Mouse (Mus musculus) Patski (cell line): ENCODE data around the gene Defb43. TPM values are rescaled to one million over a fixed set of nuclear protein-coding genes. Genes with fewer than 3 reads are reported as not detected.

Experiments
- ATAC-seq: fragments of 100-300 bp; one replicate; pipeline ENCODE4 v1.8.0; 2021
- CTCF ChIA-PET: fragments of 350-600 bp; sonication (Branson Sonifier 250); formaldehyde crosslinking; loops from one replicate; lab custom pipeline; 2022; ENCODE audit warnings: inconsistent platforms; lab: Charles Lee
- POLR2A ChIA-PET: fragments of 350-600 bp; sonication (Branson Sonifier 250); formaldehyde crosslinking; loops from one replicate; lab custom pipeline; 2022; ENCODE audit warnings: antibody characterized with exemption, inconsistent platforms; lab: Charles Lee
- DNase-seq: peaks from one replicate; pipeline ENCODE4 v3.0.0-alpha.2; 2011; ENCODE audit warnings: low read depth, low spot score
- H3K27me3 ChIP-seq: fragments of 371-371 bp; one replicate; pipeline ENCODE4 v1.5.1; 2021
- CTCF ChIP-seq: fragments of 100-300 bp; IDR thresholded peaks from one replicate; pipeline ENCODE4 v1.5.1; 2021
- in situ Hi-C: fragments of 300-500 bp; cut with MboI; formaldehyde crosslinking; loops from 3 replicates; pipeline ENCODE4 v1.11.1; 2018; ENCODE audit warnings: low pct_unique_long_range_greater_than_20kb, mixed read lengths
- polyA plus RNA-seq: library from polyadenylated mRNA; unstranded; gene quantifications from one replicate; pipeline ENCODE4 v1.2.3, GENCODE M21; 2021

The Defb43 gene
- not detected for polyA plus RNA-seq

- in situ Hi-C loops, result no loop called here
- DNase-seq, result no peak
- CTCF ChIA-PET, result interaction anchor here (0.9 to 1.3 kb wide), 2 partner anchors 9 to 858 kb away, joined by 3 to 4 read pairs; no protein-coding TSS in a partner anchor
- H3K27me3 ChIP-seq, result no peaks in the 10 kb centered on the region
- no peak for ATAC-seq
- no peak for TF ChIP-seq CTCF
- POLR2A ChIA-PET, result no interaction called here
Observed at GRCm38 (mm10) chr14:63011471-63011870, at the start of gene Defb43. Gene Defb43, plus strand, starts transcription at chr14:63011771.

GRCm38 (mm10) chr14:62963632-62964031 is 47.9 kb upstream of the Defb43 start:
- in situ Hi-C loops, result no loop called here
- DNase-seq (no peak), ATAC-seq (no peak)
- TF ChIP-seq CTCF, result no peak
- CTCF ChIA-PET, result no interaction called here
- POLR2A ChIA-PET, result no interaction called here
- H3K27me3 ChIP-seq, result no peaks in the 10 kb centered on the region

DNA sequence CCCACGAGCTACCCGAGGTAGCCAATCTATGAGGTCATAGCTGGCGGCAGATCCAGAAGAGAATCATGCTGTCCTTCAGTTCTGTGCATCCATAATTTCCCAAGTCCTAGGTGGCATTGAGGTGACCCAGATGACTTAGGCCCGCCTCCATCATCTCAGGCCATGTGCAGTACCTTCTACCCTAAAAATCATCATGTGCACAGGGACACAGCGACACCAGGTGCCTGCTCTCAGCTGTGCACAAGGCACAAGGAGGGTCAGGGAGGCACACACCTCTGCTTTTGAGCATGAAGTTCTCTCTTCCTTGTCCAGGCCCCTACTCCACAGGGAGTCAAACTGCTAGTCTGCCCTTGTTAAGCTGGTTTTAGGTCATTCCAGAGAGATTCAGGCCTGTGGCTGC is 46.2 kb upstream of the Defb43 start:
- ChIA-PET CTCF (interaction anchor here (0.9 to 1.3 kb wide), 2 partner anchors 9 to 23 kb away, joined by 3 to 5 read pairs; no protein-coding TSS in a partner anchor), POLR2A (no interaction called here)
- no peaks in the 10 kb centered on the region for H3K27me3 ChIP-seq
- TF ChIP-seq CTCF, result no peak
- no peak for ATAC-seq
- in situ Hi-C loops, result no loop called here
- DNase-seq, result no peak

DNA sequence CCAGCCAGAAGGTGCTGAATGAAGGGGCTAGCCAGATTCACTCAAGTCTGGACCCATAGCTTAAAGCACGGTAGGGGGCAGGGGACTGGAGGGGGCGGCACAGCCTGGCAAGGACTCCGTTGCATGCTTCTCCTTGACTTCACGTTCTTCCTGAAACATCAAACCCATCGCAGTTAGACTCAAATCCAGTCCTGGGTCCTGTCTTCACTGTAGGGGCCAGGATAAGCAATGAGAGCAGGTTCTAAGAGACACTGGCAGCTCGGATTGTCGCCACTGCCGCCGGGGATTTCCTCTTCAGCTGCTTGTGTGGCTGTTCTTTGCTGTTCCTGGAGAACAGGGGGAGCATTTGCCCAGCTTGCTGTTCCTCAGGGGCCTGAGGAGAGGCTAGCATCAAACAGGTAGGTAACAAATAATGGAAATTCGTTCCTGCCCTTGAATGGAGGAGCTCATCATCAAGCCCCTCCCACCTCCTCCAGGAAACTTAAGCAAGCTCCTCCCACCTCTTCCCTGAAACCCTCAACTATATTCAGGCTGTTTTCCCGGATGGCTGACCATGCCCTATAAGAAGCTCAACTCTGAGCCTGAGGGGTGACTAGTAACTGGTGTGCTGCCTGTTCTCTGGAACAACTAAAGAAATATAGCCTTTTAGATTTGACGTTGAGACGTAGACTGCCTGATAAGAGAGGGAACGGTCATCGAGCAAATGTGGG is 45.6 kb upstream of the Defb43 start:
- TF ChIP-seq CTCF, result no peak
- DNase-seq, result no peak

DNA sequence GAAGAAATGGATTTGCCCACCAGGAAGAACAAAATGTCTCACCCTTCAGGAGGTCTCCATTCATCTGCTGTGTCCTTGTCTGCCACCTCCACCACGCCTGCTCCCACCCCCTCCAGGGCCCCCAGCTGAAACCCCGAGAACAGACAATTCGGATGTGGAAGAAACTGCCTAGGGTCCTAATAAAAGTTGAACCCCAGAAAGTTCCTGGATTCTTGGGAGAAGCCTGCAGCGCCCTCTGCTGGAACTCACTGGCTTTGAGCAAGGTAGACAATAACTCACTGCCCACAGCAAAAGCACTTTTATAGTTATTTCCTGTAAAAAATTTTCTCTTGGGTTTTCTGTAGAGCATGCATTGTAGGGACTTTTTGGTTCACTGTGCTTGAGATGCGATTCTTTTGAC is 36.5 kb upstream of the Defb43 start:
- DNase-seq, result no peak
- ChIA-PET CTCF (interaction anchor here (0.9 kb wide), 1 partner anchor 10 kb away, joined by 3 read pairs; no protein-coding TSS in a partner anchor), POLR2A (no interaction called here)
- TF ChIP-seq CTCF, result peak; percentile 86
- no peaks in the 10 kb centered on the region for H3K27me3 ChIP-seq
- in situ Hi-C loops, result loop anchor here (10.0 kb wide), 1 partner anchor 480 kb away; no protein-coding TSS in a partner anchor
- ATAC-seq, result no peak

More for the DNA sequence above, 45.6 kb upstream of the Defb43 start:
- no peaks in the 10 kb centered on the region for H3K27me3 ChIP-seq
- in situ Hi-C loops, result no loop called here
- POLR2A ChIA-PET, result no interaction called here
- CTCF ChIA-PET, result interaction anchor here (0.9 to 1.3 kb wide), 3 partner anchors 9 to 24 kb away, joined by 3 to 5 read pairs (median 3); no protein-coding TSS in a partner anchor
- ATAC-seq, result no peak

GRCm38 (mm10) chr14:62979815-62980214 is 31.8 kb upstream of the Defb43 start:
- in situ Hi-C loops, result loop anchor here (10.0 kb wide), 1 partner anchor 485 kb away; no protein-coding TSS in a partner anchor
- ChIA-PET POLR2A (no interaction called here), CTCF (interaction anchor here (0.9 to 1.1 kb wide), 2 partner anchors 11 to 339 kb away, joined by 3 read pairs; no protein-coding TSS in a partner anchor)
- no peak for TF ChIP-seq CTCF
- DNase-seq (no peak), ATAC-seq (no peak)
- no peaks in the 10 kb centered on the region for H3K27me3 ChIP-seq

- POLR2A ChIA-PET, result no interaction called here
- CTCF ChIA-PET, result interaction anchor here (1.4 kb wide), 1 partner anchor 7 kb away, joined by 3 read pairs; no protein-coding TSS in a partner anchor
- DNase-seq (no peak), ATAC-seq (no peak)
- in situ Hi-C loops, result no loop called here
- H3K27me3 ChIP-seq, result no peaks in the 10 kb centered on the region
- no peak for TF ChIP-seq CTCF
Observed at GRCm38 (mm10) chr14:62984410-62984809, 27.2 kb upstream of the Defb43 start, which contains the start of gene Defb48. Gene Defb48, minus strand, starts transcription at chr14:62984510.

DNA sequence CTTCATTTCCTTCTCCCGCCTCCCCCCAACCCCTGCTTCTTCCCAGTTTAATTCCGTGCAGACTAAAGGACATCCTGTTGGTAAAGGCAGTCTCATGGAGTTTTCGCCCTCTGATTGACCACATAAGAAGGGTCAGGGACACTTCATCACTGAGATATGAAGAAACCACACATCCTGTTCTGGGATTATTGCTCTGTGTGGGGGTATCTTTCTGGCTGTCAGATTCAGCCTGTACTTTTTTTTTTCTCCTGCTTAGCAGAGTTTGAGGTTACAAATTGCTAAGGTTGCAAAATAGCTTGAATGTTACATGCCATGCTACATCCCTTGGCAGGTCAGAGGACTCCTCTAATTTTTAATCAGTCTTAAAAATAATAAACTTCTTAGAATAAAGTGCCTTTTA is 20.3 kb upstream of the Defb43 start:
- H3K27me3 ChIP-seq, result no peaks in the 10 kb centered on the region
- DNase-seq, result peak; percentile 58
- CTCF ChIA-PET, result no interaction called here
- ATAC-seq, result peak; percentile 75
- POLR2A ChIA-PET, result interaction anchor here (0.8 kb wide), 1 partner anchor 187 kb away, joined by 3 read pairs; no protein-coding TSS in a partner anchor
- no peak for TF ChIP-seq CTCF
- in situ Hi-C loops, result no loop called here

- ATAC-seq (peak; percentile 40), DNase-seq (no peak)
- POLR2A ChIA-PET, result interaction anchor here (0.8 kb wide), 1 partner anchor 187 kb away, joined by 3 read pairs; no protein-coding TSS in a partner anchor
- no peaks in the 10 kb centered on the region for H3K27me3 ChIP-seq
- TF ChIP-seq CTCF, result no peak
- in situ Hi-C loops, result no loop called here
- CTCF ChIA-PET, result no interaction called here
Observed at GRCm38 (mm10) chr14:62991849-62992510, 19.6 kb upstream of the Defb43 start.

DNA sequence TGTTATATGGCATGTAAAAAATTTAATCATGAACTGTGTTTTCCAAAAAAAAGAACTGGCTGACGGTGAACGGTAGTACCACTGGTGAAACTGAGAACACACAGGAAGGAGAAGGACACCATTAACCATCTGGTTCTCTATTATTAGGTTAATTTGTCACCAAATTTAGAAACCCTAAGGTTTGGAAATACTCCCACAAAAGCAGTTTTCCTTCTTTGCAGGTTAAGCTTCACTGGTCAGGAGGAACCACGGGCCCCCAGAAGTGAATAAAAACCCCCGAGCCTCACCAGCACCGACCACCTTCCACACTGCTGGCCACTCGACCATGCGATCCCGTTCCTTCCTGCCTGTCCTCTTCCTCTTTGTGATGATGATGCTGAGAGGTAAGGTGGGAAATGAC is 13.8 kb upstream of the Defb43 start, which contains the start of gene Defb47:
TSS of gene Defb47 (plus strand) at position 301 of the 400 bp plus-strand sequence.
- H3K27me3 ChIP-seq, result no peaks in the 10 kb centered on the region
- ChIA-PET CTCF (no interaction called here), POLR2A (no interaction called here)
- ATAC-seq, result no peak
- in situ Hi-C loops, result no loop called here
- no peak for DNase-seq
- no peak for TF ChIP-seq CTCF
